Mouse (Mus musculus): Measurements from ENCODE around the gene Surf4.

Gene Surf4

GRCm38 (mm10) chr2:26933304-26934055 lies at the start of gene Surf4, which contains the start of gene Stkld1:
Gene Surf4, minus strand, starts transcription at chr2:26933928.
Gene Stkld1, plus strand, starts transcription at chr2:26934047.
- peak; percentile 85 to 92 for DNase-seq (ENCODE audit: low spot score in 2 of 2)

GRCm38 (mm10) chr2:26980361-26980760 lies 46.6 kb upstream of the Surf4 start:
- no peak for DNase-seq (ENCODE audit: low spot score in 2 of 2)

- DNase-seq (ENCODE audit: low spot score in 2 of 2), result no peak
These were observed 40.2 kb upstream of the Surf4 start for GRCm38 (mm10) chr2:26973960-26974359.

- DNase-seq (ENCODE audit: low spot score in 2 of 2), result no peak
These were observed 39.4 kb upstream of the Surf4 start, which contains the start of gene Adamts13 for GRCm38 (mm10) chr2:26973116-26973515. Gene Adamts13, plus strand, starts transcription at chr2:26973416.

- no peak for DNase-seq (ENCODE audit: low spot score in 2 of 2)
These were observed 33.5 kb upstream of the Surf4 start for GRCm38 (mm10) chr2:26967262-26967661.

- no peak for DNase-seq (ENCODE audit: low spot score in 2 of 2)
These were observed 31.1 kb upstream of the Surf4 start for GRCm38 (mm10) chr2:26964724-26965370.

GRCm38 (mm10) chr2:26963923-26964723 lies 30.4 kb upstream of the Surf4 start, which contains the start of gene Rexo4:
Gene Rexo4, minus strand, starts transcription at chr2:26964386.
- peak; percentile 93 to 97 for DNase-seq (ENCODE audit: low spot score in 2 of 2)

GRCm38 (mm10) chr2:26960756-26961155 lies 27.0 kb upstream of the Surf4 start:
- no peak for DNase-seq (ENCODE audit: low spot score in 2 of 2)

- DNase-seq (ENCODE audit: low spot score in 2 of 2), result no peak
These were observed 23.7 kb upstream of the Surf4 start for GRCm38 (mm10) chr2:26957488-26957859.

GRCm38 (mm10) chr2:26956811-26957487 lies 23.2 kb upstream of the Surf4 start:
- no peak for DNase-seq (ENCODE audit: low spot score in 2 of 2)

GRCm38 (mm10) chr2:26954735-26955395 lies 21.1 kb upstream of the Surf4 start:
- DNase-seq (ENCODE audit: low spot score in 2 of 2), result no peak

GRCm38 (mm10) chr2:26952866-26953265 lies 19.1 kb upstream of the Surf4 start:
- no peak for DNase-seq (ENCODE audit: low spot score in 2 of 2)

GRCm38 (mm10) chr2:26952193-26952592 lies 18.5 kb upstream of the Surf4 start:
- no peak for DNase-seq (ENCODE audit: low spot score in 2 of 2)

- DNase-seq (ENCODE audit: low spot score in 2 of 2), result no peak
These were observed 17.7 kb upstream of the Surf4 start for GRCm38 (mm10) chr2:26951346-26951905.

- no peak for DNase-seq (ENCODE audit: low spot score in 2 of 2)
These were observed 16.7 kb upstream of the Surf4 start for GRCm38 (mm10) chr2:26950411-26950810.

GRCm38 (mm10) chr2:26943253-26943652 lies 9.5 kb upstream of the Surf4 start:
- no peak for DNase-seq (ENCODE audit: low spot score in 2 of 2)

- no peak for DNase-seq (ENCODE audit: low spot score in 2 of 2)
These were observed 7.8 kb upstream of the Surf4 start for GRCm38 (mm10) chr2:26941539-26941938.

- DNase-seq (ENCODE audit: low spot score in 2 of 2), result no peak
These were observed 2.7 kb upstream of the Surf4 start for GRCm38 (mm10) chr2:26936425-26936824.

- no peak for DNase-seq (ENCODE audit: low spot score in 2 of 2)
These were observed 1.6 kb upstream of the Surf4 start for GRCm38 (mm10) chr2:26935286-26935685.

GRCm38 (mm10) chr2:26932473-26933303 lies 1.0 kb downstream of the Surf4 start:
- no peak for DNase-seq (ENCODE audit: low spot score in 2 of 2)
